Comparison of ENCODE assay signal across 8 mouse cellular contexts in the genomic region with DNA sequence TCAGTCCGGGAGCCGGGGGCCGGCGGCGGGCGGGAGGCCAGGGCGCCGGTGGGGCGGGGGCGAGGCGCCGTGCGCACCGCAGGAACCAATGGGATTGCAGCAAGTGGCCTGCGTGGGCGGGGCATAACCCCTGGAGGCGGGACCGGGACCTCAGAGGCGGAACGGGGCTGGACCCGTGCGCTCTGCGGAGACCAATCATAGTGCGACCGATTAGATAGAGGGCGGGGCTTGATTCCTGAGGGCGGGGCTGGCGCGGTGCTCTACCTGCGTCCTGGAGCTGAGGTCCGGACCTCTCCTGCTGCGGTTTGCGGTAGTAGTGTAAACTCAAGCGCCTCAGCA. TPM values are rescaled to one million over a fixed set of nuclear protein-coding genes. Genes with fewer than 3 reads are reported as not detected.
DNase-seq lines count a peak whose midpoint lies in the region; ATAC-seq and TF ChIP-seq lines count a peak whose summit lies in the region.

A gene (minus strand): TSS at position 129 of the 339 bp plus-strand sequence.

- no peaks in the 10 kb centered on the region; the same call in 1 of the 2 replicates for H3K4me1 ChIP-seq in cortical plate, adult 2 months (ENCODE audit: control insufficient read depth, insufficient read depth, low read length)
- H3K4me1 ChIP-seq in megakaryocyte, embryonic 14.5 days, result peaks cover 67% of the 10 kb centered on the region

- peak; percentile 90 for ATAC-seq in activated CD4-positive, CD25-positive, alpha-beta regulatory T cell, adult 4 months

- H3K27ac ChIP-seq in cortical plate, adult 2 months (ENCODE audit: insufficient read depth, low read length), result peak within 1 kb of the TSS; percentile 11; the same call in 1 of the 2 replicates

- H3K4me3 ChIP-seq in cortical plate, adult 2 months (ENCODE audit: insufficient read depth, low read length), result peak within 1 kb of the TSS; percentile 96
- peak within 1 kb of the TSS; percentile 96 for H3K4me3 ChIP-seq in megakaryocyte, embryonic 14.5 days (replicated peaks)

- H3K36me3 ChIP-seq in megakaryocyte, embryonic 14.5 days (replicated peaks; ENCODE audit: low read length), result peaks cover 11% of the 10 kb centered on the region

- peak; percentile 98 to 99 for DNase-seq in gastrocnemius, adult 8-10 months (ENCODE audit: low spot score in 2 of 2)
- peak; percentile 83 for DNase-seq in hindlimb bud, embryonic 11.5 days (ENCODE audit: extremely low spot score, low read depth, low spot score)
- DNase-seq in left cerebral cortex, adult 8-10 months (ENCODE audit: low spot score in 2 of 2), result peak; percentile 93 to 98
- peak; percentile 99 for DNase-seq in right cerebral cortex, postnatal 10 days (ENCODE audit: low spot score in 2 of 2)
- DNase-seq in urinary bladder, postnatal 25 days (ENCODE audit: low spot score), result peak; percentile 98

- H3K27me3 ChIP-seq in megakaryocyte, embryonic 14.5 days (replicated peaks), result peaks cover 13% of the 10 kb centered on the region

- TF ChIP-seq CTCF in cortical plate, adult 2 months (IDR thresholded peaks at IDR 0.05; ENCODE audit: extremely low read depth, insufficient read depth, low read length), result no peak

- TF ChIP-seq POLR2A in cortical plate, adult 2 months (IDR thresholded peaks at IDR 0.05; ENCODE audit: extremely low read depth, insufficient read depth, low read length), result no peak

- H3K9me3 ChIP-seq in megakaryocyte, embryonic 14.5 days, result no peaks in the 10 kb centered on the region

RNA-seq across cellular contexts. Expression of the gene that starts here (rescaled TPM):
- 10 to 100 TPM; 34.6 to 38.3 TPM for polyA plus RNA-seq in activated CD4-positive, CD25-positive, alpha-beta regulatory T cell, adult 4 months (2017; shearing (Covaris generic))
- polyA plus RNA-seq in cortical plate, adult 2 months (2012; rRNA removed), result 91.1 and 96.8 TPM in 2 replicates
- total RNA-seq in gastrocnemius, adult 8-10 months (2022), result 10 to 100 TPM; 12.0 to 14.8 (median 13.2) TPM
- 10 to 100 TPM; 72.6 to 76.5 (median 74.7) TPM for total RNA-seq in left cerebral cortex, adult 8-10 months (2022)
- polyA plus RNA-seq in megakaryocyte, embryonic 14.5 days (2012; ENCODE audit: insufficient read depth, low replicate concordance), result 2.6 TPM in 1 of 2 replicates, not detected in the other

Comparison
In these comparisons a context has a peak if more than half of its experiments do, and no peak if none do; other contexts are left out.
1. Peak in every context shown above with its lines: DNase-seq, ATAC-seq, H3K4me3 ChIP-seq and H3K27ac ChIP-seq.
2. RNA of the gene that starts here (total RNA-seq): 72.6 to 76.5 TPM in left cerebral cortex, adult 8-10 months; 12.0 to 14.8 TPM in gastrocnemius, adult 8-10 months; every median in the first group is over 4 times any median in the second.